Mouse (Mus musculus) brain, adult 2 months (tissue): ENCODE data around the gene 1700008P02Rik.
"Not testable (repeated sequence)": the region's sequence is repeated elsewhere in the genome, so short reads cannot be mapped to it uniquely, and the experiment has no call there.

Experiments
- DNase-seq: peaks from one replicate; pipeline ENCODE4 v3.0.0; 2011; ENCODE audit warnings: low read depth, low spot score

The 1700008P02Rik gene

DNA sequence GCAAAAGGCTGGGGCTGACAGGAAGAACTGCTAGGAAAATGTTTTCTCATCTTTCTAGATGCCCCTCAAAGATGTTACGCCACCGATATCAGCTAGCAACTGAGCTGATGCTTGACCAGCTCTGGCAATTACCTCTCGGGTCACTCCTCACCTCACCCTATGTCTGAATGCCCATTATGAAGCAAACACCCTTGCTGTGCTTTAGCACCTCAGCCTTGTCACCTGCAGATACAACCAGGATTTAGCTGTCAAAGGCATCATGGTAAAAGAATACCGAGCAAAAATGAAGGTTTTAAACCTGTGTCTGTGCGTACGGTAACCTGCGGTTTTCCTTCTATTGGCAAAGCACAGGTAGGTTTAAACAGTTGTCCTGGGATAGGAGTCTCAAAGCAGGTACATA lies at the start of gene 1700008P02Rik:
1700008P02Rik (minus strand) TSS at position 101 of the 400 bp plus-strand sequence.
- DNase-seq, result no peak

GRCm38 (mm10) chr3:6649411-6649810 lies 29.2 kb upstream of the 1700008P02Rik start:
- DNase-seq, result no peak

GRCm38 (mm10) chr3:6638151-6638550 lies 17.9 kb upstream of the 1700008P02Rik start:
- DNase-seq, result not testable (repeated sequence)

DNA sequence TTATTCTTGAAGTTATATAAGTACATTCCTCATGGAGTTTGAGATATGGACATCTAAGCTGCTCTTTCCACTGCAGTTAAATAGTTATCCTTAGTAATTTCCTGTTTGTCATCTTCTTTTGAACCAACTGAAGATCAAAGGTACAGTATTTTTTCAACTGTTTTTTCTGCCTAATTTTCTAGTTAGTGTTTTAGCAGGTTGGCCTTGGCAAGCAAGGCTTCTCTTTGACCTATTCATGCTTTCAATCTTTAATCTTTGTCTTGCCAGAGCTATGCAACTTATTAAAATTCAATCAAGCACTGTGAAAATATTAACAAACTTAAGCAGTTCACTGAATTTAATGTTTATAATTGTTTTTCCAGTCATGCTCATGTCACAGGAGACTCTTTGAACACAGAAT lies 14.0 kb upstream of the 1700008P02Rik start:
- no peak for DNase-seq

DNA sequence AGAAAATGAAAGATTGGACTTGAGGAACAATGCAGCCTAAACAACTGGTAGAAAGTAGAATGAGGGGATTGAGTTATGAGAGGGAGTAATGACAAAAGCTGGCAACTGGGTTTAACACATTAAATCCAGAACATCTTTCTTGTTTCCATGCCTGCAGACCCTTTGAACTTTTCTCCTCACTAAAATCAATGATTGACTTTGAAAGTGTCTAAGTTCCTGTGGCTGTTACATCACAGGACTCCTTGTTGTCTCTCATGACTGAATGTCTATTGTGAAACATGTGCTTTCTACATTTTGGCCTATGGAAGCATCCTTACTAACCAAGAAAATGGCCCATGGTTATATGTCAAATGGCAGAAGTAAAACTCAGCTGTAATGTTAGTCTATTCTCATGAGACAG lies 2.4 kb downstream of the 1700008P02Rik start:
- no peak for DNase-seq
